Mouse (Mus musculus): Measurements from ENCODE around the gene Anp32b. TPM values are rescaled to one million over a fixed set of nuclear protein-coding genes. Genes with fewer than 3 reads are reported as not detected.
A peak's percentile ranks its signal among the peaks of the same experiment; 100 is the strongest.

Anp32b gene
- polyA plus RNA-seq, 1 experiment, result 38.6 TPM

- H3K4me3 ChIP-seq (ENCODE audit: insufficient read depth, low read length), result peak overlapping the region; percentile 41
- peaks cover 3% of the 10 kb centered on the region for H3K4me1 ChIP-seq (ENCODE audit: control insufficient read depth, insufficient read depth, low read length)
- peak overlapping the region; percentile 99 for H3K27ac ChIP-seq (ENCODE audit: insufficient read depth, low read length)
- TF ChIP-seq POLR2A (IDR thresholded peaks at IDR 0.05; ENCODE audit: extremely low read depth, insufficient read depth, low read length) (no peak), CTCF (IDR thresholded peaks at IDR 0.05; ENCODE audit: extremely low read depth, insufficient read depth, low read length) (no peak)
These were observed 1.2 kb downstream of the Anp32b start for GRCm38 (mm10) chr4:46451758-46452480.

- H3K4me3 ChIP-seq (ENCODE audit: insufficient read depth, low read length), result peak overlapping the region; percentile 41
- peaks cover 3% of the 10 kb centered on the region for H3K4me1 ChIP-seq (ENCODE audit: control insufficient read depth, insufficient read depth, low read length)
- H3K27ac ChIP-seq (ENCODE audit: insufficient read depth, low read length), result peak overlapping the region; percentile 99
- TF ChIP-seq POLR2A (IDR thresholded peaks at IDR 0.05; ENCODE audit: extremely low read depth, insufficient read depth, low read length), result no peak
- TF ChIP-seq CTCF (IDR thresholded peaks at IDR 0.05; ENCODE audit: extremely low read depth, insufficient read depth, low read length), result no peak
These were observed 1.8 kb downstream of the Anp32b start for GRCm38 (mm10) chr4:46452481-46452850.

DNA sequence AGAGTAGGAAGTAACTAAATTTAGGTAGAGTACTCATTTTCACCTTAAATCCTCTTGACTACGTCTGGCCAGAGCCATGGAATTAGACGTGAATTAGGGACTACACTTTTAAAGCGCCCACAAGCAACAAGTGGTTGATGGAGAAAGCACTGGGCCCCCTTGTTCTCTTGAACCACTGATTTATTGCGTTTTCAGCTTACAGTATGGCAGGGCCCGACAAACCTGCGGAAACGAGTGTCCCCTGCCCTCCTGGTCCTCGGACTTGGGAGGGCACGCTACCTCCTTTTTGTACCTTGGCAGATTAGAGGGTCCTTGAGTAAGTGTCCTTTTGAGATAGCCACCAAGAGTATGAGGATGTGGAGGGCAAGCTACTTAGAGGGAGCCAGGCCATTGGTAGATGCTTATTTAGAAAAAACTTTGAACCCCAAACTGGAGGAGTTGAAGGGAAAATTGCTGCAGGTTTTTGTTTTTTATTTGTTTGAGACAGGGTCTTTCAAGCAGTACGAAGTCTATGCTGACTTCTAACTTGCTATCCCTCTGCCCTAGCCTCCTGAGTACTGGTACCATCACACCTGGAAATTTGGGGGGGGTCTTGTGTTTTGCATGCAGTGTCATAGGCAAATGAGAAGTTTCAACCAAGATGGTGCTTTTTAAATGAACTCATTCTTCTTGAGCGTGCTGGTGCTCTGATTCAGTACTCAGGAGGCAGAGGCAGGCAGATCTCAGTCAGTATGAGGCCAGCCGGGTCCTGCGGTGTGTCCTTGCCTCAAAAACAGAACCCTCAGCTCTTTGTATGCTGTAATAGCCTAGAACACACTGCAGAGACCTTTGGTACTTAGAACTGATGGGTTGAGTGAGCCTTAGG is 2.4 kb downstream of the Anp32b start:
- H3K4me3 ChIP-seq (ENCODE audit: insufficient read depth, low read length), result peak overlapping the region; percentile 41; the same call in 1 of the 2 replicates
- H3K27ac ChIP-seq (ENCODE audit: insufficient read depth, low read length), result no peak overlapping the region
- peaks cover 3% of the 10 kb centered on the region for H3K4me1 ChIP-seq (ENCODE audit: control insufficient read depth, insufficient read depth, low read length)
- TF ChIP-seq CTCF (IDR thresholded peaks at IDR 0.05; ENCODE audit: extremely low read depth, insufficient read depth, low read length), result no peak
- no peak for TF ChIP-seq POLR2A (IDR thresholded peaks at IDR 0.05; ENCODE audit: extremely low read depth, insufficient read depth, low read length)

DNA sequence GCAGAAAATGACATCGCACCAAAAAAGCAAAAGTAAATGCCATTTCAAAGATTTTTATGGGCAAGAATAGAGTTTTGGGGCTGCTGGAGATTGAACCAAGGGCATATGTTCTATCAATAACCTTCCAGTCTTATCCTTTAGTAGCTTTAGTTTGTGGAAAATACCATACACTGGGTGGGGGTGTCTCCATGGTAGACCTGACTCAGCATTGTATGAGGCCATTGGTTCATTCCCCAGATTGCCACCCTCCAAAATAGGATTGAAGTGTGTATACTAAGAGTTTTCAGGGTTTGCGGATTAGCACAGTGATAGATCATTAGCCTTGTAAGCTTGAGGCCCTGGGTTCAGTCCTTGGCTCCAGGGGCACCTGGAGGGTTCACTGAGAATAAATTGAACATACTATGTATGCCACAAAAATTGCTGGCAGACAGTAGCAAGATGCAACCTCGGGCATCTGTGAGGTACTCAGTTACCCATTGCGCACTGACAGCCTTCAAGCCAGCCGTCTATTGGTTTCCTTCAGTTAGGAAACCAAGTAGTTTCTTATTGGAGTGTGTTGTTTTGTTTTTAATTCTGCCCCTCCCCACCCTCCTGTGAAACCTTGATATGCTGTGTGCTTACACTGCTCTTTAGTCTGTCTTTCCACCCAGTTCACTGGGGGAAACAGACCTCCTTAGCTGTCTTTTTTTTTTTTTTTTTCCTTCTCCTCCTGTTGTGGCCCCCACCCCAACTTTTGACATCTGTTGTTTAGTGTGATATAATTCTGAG is 3.6 kb downstream of the Anp32b start:
- TF ChIP-seq CTCF (IDR thresholded peaks at IDR 0.05; ENCODE audit: extremely low read depth, insufficient read depth, low read length), result no peak
- no peak for TF ChIP-seq POLR2A (IDR thresholded peaks at IDR 0.05; ENCODE audit: extremely low read depth, insufficient read depth, low read length)
- Histone ChIP-seq H3K4me3 (ENCODE audit: insufficient read depth, low read length) (no peak overlapping the region), H3K4me1 (ENCODE audit: control insufficient read depth, insufficient read depth, low read length) (peaks cover 5% of the 10 kb centered on the region), H3K27ac (ENCODE audit: insufficient read depth, low read length) (no peak overlapping the region)

DNA sequence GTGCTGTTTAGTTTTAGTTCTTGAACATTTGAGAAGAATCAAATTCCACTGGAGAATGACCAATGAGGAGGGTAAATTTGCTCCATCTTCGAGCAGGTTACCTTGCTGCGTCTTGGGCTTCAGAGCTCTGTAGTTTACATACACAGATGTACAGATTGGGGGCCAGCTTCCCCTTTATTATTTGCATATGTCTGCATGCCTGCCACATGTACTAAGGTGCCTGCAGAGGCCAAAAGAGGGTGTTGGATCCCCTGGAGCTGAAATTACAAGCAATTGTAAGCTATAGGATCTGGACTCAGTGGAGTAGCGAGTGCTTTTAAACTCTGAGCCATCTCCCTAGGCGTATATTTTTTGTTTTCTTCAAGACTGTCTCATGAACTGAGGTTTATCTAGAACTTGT is 6.1 kb downstream of the Anp32b start:
- TF ChIP-seq POLR2A (IDR thresholded peaks at IDR 0.05; ENCODE audit: extremely low read depth, insufficient read depth, low read length) (no peak), CTCF (IDR thresholded peaks at IDR 0.05; ENCODE audit: extremely low read depth, insufficient read depth, low read length) (no peak)
- Histone ChIP-seq H3K4me3 (ENCODE audit: insufficient read depth, low read length) (no peak overlapping the region), H3K4me1 (ENCODE audit: control insufficient read depth, insufficient read depth, low read length) (peaks cover 5% of the 10 kb centered on the region), H3K27ac (ENCODE audit: insufficient read depth, low read length) (no peak overlapping the region)

GRCm38 (mm10) chr4:46457186-46457585 is 6.5 kb downstream of the Anp32b start:
- Histone ChIP-seq H3K4me1 (ENCODE audit: control insufficient read depth, insufficient read depth, low read length) (peaks cover 5% of the 10 kb centered on the region), H3K27ac (ENCODE audit: insufficient read depth, low read length) (no peak overlapping the region), H3K4me3 (ENCODE audit: insufficient read depth, low read length) (no peak overlapping the region)
- TF ChIP-seq CTCF (IDR thresholded peaks at IDR 0.05; ENCODE audit: extremely low read depth, insufficient read depth, low read length) (no peak), POLR2A (IDR thresholded peaks at IDR 0.05; ENCODE audit: extremely low read depth, insufficient read depth, low read length) (no peak)

DNA sequence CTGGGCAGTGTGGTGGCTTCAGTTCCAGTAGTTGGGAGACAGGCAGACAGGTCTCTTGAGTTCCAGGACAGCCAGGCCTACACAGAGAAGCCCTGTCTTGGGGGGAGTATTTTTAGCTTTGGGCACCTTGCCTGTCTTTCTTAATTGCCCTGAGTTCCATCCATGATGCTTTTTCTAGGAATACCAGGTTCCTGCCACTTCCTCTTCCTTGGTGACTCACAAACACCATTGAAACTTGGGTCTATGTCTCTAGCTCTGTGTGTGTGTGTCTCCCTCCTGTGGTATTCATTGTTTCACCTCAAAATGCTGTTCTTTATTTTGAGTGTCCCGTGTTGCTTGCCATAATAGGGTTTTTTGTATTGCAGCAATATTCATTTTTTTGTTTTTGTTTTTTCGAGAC is 7.7 kb downstream of the Anp32b start:
- Histone ChIP-seq H3K27ac (ENCODE audit: insufficient read depth, low read length) (no peak overlapping the region), H3K4me1 (ENCODE audit: control insufficient read depth, insufficient read depth, low read length) (peaks cover 2% of the 10 kb centered on the region), H3K4me3 (ENCODE audit: insufficient read depth, low read length) (no peak overlapping the region)
- TF ChIP-seq POLR2A (IDR thresholded peaks at IDR 0.05; ENCODE audit: extremely low read depth, insufficient read depth, low read length) (no peak), CTCF (IDR thresholded peaks at IDR 0.05; ENCODE audit: extremely low read depth, insufficient read depth, low read length) (no peak)

DNA sequence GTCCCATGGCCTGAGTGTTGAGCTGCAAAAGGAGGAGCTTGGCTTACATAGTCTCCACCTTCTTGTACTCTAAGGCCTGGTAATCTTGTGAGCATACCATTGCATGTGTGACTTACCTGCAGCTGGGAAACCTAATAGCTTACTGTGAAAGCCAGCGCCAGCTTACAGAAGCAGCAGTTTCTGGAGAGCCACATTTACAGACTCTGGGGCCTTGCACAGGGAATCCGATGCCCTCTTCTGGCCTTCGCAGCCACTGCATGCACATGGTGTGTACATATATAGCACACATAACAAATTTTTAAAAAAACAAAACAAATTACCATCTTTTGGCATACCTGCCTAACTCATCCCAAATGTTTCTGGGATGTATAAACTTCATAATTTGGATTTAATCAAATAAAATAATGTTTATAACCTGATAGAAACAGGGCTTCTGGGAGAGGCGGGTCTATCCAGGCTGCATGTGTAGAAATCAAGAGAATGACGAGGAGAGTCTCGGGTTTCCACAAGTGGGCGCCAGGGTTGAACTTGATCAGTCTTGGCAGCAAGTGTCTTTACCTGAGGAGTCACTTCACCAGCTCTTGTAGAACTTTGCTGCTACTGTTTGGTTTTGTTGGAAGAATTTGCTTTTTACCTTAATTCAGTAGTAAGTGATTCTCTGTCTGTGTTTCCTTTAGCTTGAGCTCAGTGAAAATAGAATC is 12.6 kb downstream of the Anp32b start:
- Histone ChIP-seq H3K4me1 (ENCODE audit: control insufficient read depth, insufficient read depth, low read length) (peaks cover 1% of the 10 kb centered on the region), H3K4me3 (ENCODE audit: insufficient read depth, low read length) (no peak overlapping the region), H3K27ac (ENCODE audit: insufficient read depth, low read length) (no peak overlapping the region)
- TF ChIP-seq CTCF (IDR thresholded peaks at IDR 0.05; ENCODE audit: extremely low read depth, insufficient read depth, low read length), result peak; percentile 30; the same call in 1 of the 2 replicates
- TF ChIP-seq POLR2A (IDR thresholded peaks at IDR 0.05; ENCODE audit: extremely low read depth, insufficient read depth, low read length), result no peak

DNA sequence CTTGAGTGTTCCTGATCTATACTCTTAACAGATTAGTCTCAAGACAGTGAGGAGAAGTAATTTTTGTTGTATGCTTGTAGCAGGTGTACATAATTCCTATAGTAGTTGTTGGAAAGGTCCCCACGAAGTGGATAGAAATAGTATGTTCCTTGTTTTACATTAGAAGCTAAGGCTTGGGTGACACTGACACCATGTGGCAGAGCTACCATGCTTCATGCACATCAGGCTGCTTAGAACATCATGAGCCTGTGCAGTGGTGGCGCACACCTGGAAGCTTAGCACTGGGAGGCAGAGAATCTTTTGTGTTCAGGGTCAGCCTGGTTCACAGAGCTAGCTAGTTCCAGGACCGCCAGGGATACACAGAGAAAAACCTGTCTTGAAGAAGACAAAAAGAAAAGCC is 15.0 kb downstream of the Anp32b start:
- H3K4me1 ChIP-seq (ENCODE audit: control insufficient read depth, insufficient read depth, low read length), result no peaks in the 10 kb centered on the region
- H3K4me3 ChIP-seq (ENCODE audit: insufficient read depth, low read length), result no peak overlapping the region
- no peak overlapping the region for H3K27ac ChIP-seq (ENCODE audit: insufficient read depth, low read length)
- TF ChIP-seq CTCF (IDR thresholded peaks at IDR 0.05; ENCODE audit: extremely low read depth, insufficient read depth, low read length) (peak; percentile 43), POLR2A (IDR thresholded peaks at IDR 0.05; ENCODE audit: extremely low read depth, insufficient read depth, low read length) (no peak)
